Mouse (Mus musculus) ES-Bruce4 (cell line): ENCODE measurements at regions not wholly inside any gene's neighbourhood (a gene's known extent, or its start where the extent isn't known, plus 50 kb on each side); places are given as distances from the start of the nearest gene placed in this dataset.

Experiments used
- CTCF ChIP-seq: IDR thresholded peaks from one replicate; pipeline ENCODE4 v1.8.1; 2011; ENCODE audit warnings: low read depth, low read length
- EP300 ChIP-seq: IDR thresholded peaks from 2 replicates; pipeline ENCODE4 v1.6.1; 2011; ENCODE audit warnings: low read depth, low read length; ENCODE audit not compliant: insufficient read depth

- no peak for TF ChIP-seq CTCF
- no peak for TF ChIP-seq EP300
Observed at GRCm38 (mm10) chr10:14326229-14326628, 219.2 kb downstream of the Adgrg6 start.
